Mouse (Mus musculus) skeletal muscle tissue, adult 2 months (tissue): Measurements from ENCODE around the gene Polrmt.

Experiments
- DNase-seq: peaks from one replicate; pipeline ENCODE4 v3.0.0-alpha.2; 2012; ENCODE audit warnings: low read depth, low spot score

The Polrmt gene

DNA sequence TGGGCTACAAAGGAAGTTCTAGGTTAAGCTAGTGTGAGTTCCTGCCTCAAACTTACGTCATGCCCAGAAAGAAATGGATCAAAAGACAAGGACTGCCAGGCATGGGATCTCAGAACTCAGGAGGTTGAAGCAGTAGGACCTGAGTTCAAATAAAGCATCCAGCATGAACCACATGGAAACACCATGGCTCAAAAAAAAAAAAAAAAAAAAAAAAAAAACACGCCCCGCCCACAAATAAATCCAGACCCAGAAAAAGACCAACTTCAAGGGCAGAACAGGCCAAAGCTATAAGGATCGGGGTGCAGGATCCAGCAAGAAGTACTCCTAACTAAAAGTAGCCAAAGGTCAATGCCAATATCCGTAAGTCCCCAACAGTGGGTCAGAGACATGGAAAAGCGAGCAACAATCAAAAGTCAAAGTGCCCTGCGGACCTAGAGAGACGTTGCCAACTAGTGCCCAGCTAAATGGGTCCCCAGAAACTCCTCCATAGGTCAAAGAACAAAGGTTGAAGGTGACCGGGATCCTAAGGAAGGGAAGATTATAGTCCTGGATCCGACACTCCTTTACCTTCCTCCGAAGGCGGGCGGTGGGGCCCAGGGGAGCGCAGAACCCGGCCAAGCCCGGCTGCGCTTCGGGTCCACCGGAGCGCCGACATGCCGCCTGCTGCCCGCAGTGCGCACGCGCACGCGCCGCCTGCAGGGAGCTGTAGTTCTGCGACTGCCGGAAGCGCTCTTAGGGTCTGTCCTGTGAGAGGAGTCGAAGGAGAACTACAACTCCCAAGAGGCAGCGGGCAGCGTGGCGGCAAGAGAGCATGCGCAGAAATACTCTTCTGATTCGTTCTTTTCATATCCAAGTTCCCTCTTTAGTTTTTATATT lies at the start of gene Polrmt:
TSS of gene Polrmt (minus strand) at position 684 of the 876 bp plus-strand sequence.
- DNase-seq: peak; percentile 99

DNA sequence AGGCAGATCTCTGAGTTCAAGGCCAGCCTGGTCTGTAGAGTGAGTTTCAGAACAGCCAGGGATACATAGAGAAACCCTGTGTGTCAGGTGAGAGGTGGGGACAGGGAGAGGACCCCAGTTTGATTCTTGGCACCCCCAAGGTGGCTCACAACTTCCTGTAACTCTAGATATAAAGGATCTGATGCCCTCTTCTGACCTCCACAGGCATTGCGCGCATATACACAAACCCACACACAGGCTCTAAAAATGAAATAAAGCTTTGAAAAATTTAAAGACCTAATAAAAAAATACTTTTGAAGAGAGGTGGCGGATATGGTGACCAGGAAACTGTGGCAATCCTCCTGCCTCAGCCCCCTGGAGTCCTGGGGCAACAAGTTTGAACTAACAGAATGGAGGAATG lies 49.5 kb upstream of the Polrmt start:
- DNase-seq: no peak

- peak; percentile 91 for DNase-seq
These were observed 48.1 kb upstream of the Polrmt start for GRCm38 (mm10) chr10:79794491-79794931.

GRCm38 (mm10) chr10:79793738-79794490 lies 47.5 kb upstream of the Polrmt start:
- no peak for DNase-seq

GRCm38 (mm10) chr10:79793051-79793737 lies 46.8 kb upstream of the Polrmt start, which contains the start of gene Palm:
Gene Palm (plus strand): TSS chr10:79793572.
- DNase-seq: peak; percentile 34

DNA sequence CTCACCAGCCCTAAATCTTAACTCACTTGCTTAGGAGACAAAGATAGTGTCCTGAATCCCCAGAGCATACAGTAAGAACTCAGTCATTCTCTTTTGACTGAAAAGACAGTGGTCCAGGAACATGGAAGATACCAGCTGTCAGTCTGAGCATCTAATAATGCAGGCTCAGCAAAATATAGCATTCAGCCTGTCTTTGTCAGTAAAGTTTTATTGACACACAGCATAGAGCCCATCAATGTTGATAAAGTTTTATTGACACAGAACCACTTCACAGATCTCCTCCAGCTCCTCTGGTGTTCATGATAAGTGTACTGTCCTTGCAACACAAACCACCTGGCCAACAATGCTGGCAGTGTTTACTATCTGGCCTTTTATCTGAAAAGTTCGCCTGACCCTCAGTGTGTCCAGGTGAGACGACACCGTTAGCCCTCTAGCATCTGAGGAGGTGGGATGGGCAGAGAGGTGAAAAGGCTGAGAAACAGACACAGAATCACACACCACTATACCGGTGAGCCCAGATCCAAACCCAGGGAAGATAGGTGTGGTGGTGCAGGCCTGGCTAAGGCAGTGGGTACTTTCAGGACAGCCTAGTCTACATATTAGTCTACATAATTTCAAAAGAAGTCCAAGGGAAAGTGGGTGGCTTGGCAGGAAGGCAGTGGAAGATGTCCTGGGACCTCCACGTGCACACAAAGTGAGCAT lies 46.1 kb upstream of the Polrmt start:
- no peak for DNase-seq

DNA sequence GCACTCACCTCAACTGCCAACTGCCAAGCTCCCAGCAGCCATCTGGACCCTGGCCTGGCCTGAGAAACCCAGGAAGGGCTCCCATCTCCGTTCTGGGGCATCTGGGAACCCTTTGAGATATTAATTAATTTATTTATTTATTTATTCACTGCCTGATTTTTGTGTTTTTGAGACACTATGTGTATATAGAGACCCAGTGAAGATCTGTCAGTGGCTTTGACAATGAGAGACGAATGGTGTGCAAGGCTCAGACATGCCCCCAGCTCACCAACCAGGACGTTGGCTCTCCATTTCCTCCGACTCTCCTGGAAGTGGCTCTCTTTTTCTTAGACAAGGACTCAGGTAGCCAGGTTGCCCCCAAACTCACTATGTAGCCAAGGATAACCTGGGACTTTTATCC lies 44.5 kb upstream of the Polrmt start, which contains the start of gene Prss57:
TSS of gene Prss57 (minus strand) at position 101 of the 400 bp plus-strand sequence.
- DNase-seq: no peak

DNA sequence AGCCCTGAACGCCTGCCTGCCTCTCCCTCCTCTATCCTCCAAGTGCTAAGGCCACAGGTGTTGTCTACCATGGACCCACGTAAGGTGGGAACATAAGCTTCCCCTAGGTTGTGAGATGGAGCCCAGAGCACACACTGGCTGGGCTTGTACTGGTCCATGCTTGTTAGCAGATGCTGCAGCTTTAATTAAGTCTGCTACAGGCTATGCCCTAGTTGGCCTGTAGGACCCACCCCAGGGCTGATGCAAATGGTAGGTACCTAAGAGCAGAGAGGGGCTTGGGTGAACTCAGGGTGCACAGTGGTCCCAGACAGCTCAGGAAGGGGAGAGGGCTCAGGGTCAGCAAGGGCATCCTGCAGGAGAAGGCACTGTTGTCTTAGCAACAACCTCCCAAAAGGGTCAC lies 43.2 kb upstream of the Polrmt start:
- DNase-seq: no peak

- peak; percentile 61 for DNase-seq
These were observed 42.2 kb upstream of the Polrmt start for GRCm38 (mm10) chr10:79788386-79789158.

DNA sequence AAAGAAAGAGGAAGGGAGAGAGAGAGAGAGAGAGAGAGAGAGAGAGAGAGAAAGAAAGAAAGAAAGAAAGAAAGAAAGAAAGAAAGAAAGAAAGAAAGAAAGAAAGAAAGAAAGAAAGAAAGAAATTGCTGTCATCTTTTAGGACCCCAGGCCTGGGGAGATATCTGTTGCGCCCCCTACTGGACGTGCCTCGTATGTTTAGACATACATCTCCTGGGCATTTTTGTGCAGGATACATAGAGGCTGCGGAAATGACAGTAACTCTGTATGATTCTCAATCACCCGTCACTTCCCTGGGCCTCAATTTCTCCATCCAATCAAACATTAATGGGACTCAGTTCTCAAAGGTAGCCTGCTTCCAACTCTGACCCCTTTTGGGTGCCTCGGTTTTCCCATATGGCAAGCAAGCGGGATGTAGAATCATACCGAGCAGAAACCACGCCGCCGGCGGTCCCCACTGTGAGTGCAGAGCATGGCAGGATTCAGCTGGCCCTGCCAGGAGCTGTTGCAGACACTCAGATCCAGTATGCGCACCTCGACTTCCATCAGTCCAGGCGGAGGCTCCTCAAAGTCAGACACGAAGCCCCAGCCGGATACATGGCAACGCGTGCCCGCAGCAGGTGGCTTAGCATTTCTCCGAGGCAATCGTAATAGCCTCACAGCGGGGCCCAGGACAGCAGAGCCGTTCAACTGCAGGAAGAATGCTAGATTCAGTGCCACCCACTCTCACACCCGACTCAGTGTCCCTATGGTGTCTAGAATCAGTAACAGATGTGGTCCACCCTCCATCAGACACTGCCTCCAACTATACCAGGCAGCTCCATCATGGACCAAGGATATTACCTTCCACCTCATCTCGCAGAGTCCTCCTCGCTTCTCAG lies 37.8 kb upstream of the Polrmt start:
- no peak for DNase-seq

DNA sequence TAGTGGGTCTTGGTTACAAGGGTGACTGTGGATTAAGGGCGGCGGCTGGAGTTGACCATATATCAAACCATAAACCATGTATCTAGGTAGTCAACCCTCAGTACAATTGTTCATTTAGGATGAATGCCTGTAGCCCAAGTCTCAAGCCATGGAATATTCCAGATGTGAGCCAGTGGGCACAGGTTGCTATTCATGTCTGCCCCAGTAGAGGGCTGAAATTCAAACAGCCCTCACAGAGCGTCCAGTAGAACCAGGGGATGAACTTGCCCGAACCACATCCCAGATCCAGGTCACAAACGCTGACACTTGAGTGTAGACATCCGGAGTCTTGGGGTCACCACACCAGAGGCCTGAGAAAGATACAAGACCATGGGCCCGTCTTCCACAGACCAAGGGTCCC lies 36.7 kb upstream of the Polrmt start:
- no peak for DNase-seq

- no peak for DNase-seq
These were observed 35.6 kb upstream of the Polrmt start for GRCm38 (mm10) chr10:79781956-79782355.

GRCm38 (mm10) chr10:79781139-79781538 lies 34.8 kb upstream of the Polrmt start:
- DNase-seq: no peak

- no peak for DNase-seq
These were observed 34.3 kb upstream of the Polrmt start for GRCm38 (mm10) chr10:79780664-79781015.

DNA sequence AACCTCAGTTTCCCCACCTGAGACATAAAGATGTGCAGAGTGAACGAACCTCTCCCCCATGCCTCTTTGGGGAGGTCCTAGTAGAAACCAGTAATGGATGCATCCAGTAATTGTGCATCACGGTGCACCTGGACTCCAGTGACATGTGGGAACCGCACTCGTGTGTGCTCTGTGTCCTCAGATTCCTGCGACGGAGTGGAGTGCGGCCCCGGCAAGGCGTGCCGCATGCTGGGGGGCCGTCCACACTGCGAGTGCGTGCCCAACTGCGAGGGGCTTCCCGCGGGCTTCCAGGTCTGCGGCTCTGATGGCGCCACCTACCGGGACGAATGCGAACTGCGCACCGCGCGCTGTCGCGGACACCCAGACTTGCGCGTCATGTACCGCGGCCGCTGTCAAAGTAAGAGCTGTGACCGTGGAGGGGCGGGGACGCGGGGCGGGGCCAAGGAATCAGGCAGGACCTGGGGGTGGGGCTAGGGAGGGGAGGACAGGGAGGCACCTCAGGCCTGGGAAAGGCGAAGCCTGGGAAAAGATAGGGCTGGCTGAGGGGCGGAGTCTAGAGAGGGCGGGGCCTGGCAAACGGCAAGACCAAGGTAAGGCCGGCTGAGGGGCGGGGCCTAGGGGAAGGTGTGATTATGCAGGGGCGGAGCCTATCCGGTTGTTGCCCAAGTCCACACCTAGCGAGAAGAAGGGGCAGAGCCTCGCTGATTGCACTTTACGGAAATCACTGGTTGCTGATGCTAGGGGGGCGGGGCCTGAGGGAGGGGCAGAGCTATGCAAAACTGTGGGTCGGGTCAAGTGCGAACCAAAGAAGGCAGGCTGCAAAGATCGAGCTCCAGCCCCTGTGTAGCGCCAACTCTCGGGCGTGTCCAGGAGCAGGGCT lies 33.6 kb upstream of the Polrmt start:
- DNase-seq: peak; percentile 94

DNA sequence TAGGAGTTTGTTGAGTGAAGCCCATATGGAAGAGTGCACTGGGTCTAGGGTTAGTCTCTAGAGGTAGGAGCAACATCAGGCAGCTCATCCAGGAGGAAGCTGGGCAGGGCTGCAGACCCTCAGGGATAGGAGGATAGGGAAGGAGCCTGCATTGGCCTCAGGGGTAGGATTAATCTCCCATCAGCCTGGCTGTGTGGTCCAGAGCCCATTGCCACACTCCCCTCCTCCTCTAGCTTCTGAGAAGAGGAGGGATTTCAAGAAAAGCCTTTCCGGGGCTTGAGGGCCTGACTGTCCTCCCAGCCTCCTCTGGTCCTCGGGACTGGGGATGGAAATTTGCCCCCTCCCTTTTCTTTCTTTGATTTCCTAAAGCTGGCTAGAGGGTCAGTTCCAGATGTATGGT lies 32.8 kb upstream of the Polrmt start:
- DNase-seq: no peak

- no peak for DNase-seq
These were observed 31.6 kb upstream of the Polrmt start for GRCm38 (mm10) chr10:79778006-79778405.

DNA sequence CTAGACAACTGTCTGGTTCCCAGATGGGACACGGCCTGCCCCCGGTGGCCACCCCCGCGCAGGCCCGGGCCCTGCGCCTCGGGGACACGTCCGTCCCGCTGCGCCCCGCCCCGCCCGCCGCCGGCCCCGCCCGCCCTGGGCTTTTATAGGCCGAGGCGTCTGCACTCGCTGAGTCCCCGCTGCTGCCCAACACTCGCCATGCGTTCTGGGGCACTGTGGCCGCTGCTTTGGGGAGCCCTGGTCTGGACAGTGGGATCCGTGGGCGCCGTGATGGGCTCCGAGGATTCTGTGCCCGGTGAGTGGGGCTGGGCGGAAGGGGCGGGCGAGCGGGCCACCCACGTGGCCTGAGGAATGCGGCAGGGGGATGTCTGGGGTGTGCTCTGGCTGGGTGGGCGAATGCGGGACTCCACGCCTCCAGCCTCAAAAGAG lies 30.7 kb upstream of the Polrmt start, which contains the start of gene Fstl3:
TSS of gene Fstl3 (plus strand) at position 170 of the 429 bp plus-strand sequence.
- no peak for DNase-seq
